Mouse (Mus musculus) limb, embryonic 13.5 days (tissue): ENCODE measurements around the gene Btbd6. TPM values are rescaled to one million over a fixed set of nuclear protein-coding genes. Genes with fewer than 3 reads are reported as not detected.

Experiments
- ATAC-seq: fragments of 200-750 bp; cut with Nextera tagmentation; 2 replicates; pipeline ENCODE4 v1.8.0; 2017; ENCODE audit warnings: low read depth, moderate number of reproducible peaks, moderate TSS enrichment; ENCODE audit not compliant: low FRiP score
- H3K27ac ChIP-seq: fragments of 300-500 bp; sonication (generic); 2 replicates; pipeline ENCODE4 v1.5.1; 2015; ENCODE audit warnings: inconsistent platforms, mild to moderate bottlenecking, moderate library complexity
- H3K27me3 ChIP-seq: fragments of 300-500 bp; sonication (generic); 2 replicates; pipeline ENCODE4 v1.6.1; 2015; ENCODE audit warnings: mild to moderate bottlenecking, inconsistent platforms
- H3K36me3 ChIP-seq: fragments of 300-500 bp; sonication (generic); 2 replicates; pipeline ENCODE4 v1.6.1; 2015; ENCODE audit warnings: inconsistent platforms, mild to moderate bottlenecking, moderate library complexity
- H3K4me1 ChIP-seq: fragments of 300-500 bp; sonication (generic); 2 replicates; pipeline ENCODE4 v1.6.1; 2015; ENCODE audit warnings: inconsistent platforms
- H3K4me2 ChIP-seq: fragments of 300-500 bp; sonication (generic); replicated peaks from 2 replicates; pipeline ENCODE4 v1.6.1; 2015; ENCODE audit warnings: inconsistent platforms, mild to moderate bottlenecking, moderate library complexity
- H3K4me3 ChIP-seq: fragments of 300-500 bp; sonication (generic); 2 replicates; pipeline ENCODE4 v1.5.1; 2015; ENCODE audit warnings: moderate library complexity, mild to moderate bottlenecking, inconsistent platforms
- H3K9ac ChIP-seq: fragments of 300-500 bp; sonication (generic); 2 replicates; pipeline ENCODE4 v1.6.1; 2015; ENCODE audit warnings: mild to moderate bottlenecking, inconsistent platforms
- H3K9me3 ChIP-seq: fragments of 300-500 bp; sonication (generic); 2 replicates; pipeline ENCODE4 v1.6.1; 2016; ENCODE audit warnings: inconsistent platforms
- WGBS: fragments of 180-500 bp; shearing (Covaris S2); methylation state at CpG from one replicate; pipeline ENCODE4 v1.1.7; 2015; 5-methylcytosine and 5-hydroxymethylcytosine counted together
- polyA plus RNA-seq: library from polyadenylated mRNA; unstranded; fragments of >200 nt; fragmentation: Nextera tagmentation; extraction: Ambion mirVana; gene quantifications from 2 replicates; pipeline ENCODE4 v1.2.1, GENCODE M21; 2015

Gene Btbd6
- polyA plus RNA-seq, 1 experiment from 2014 or later: 27.5 TPM

DNA sequence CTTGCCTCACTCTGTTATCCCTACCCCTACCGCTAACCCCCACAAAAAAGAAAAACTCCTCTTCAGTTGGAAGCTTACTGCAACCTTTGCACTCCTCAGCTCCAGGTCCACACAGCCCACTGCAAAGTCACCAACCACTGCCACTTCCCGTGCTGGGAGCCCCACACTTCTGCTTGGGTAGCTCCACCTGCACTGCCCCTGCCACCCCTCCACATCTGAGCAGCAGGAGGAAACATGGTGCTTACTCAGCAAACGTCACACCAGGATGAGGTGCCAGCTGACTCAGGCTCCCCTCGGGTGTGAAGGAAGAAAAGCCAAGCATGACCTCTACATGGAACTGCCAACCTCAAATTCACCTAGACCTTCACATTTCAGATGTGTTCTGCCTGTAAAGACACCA lies 17.9 kb downstream of the Btbd6 start:
- Histone ChIP-seq H3K9me3 (no peaks in the 10 kb centered on the region), H3K4me1 (peaks cover 13% of the 10 kb centered on the region), H3K27ac (no peak overlapping the region), H3K9ac (no peak overlapping the region), H3K4me2 (no peak overlapping the region), H3K4me3 (no peak overlapping the region), H3K36me3 (peaks cover 47% of the 10 kb centered on the region), H3K27me3 (no peaks in the 10 kb centered on the region)
- no peak for ATAC-seq
- WGBS: 68% methylated on average over 4 of the region's 4 CpGs

GRCm38 (mm10) chr12:112999569-113000293 lies 23.4 kb downstream of the Btbd6 start:
- Histone ChIP-seq H3K36me3 (peaks cover 18% of the 10 kb centered on the region), H3K9me3 (no peaks in the 10 kb centered on the region), H3K4me1 (peaks cover 27% of the 10 kb centered on the region), H3K9ac (peak overlapping the region; percentile 97), H3K4me3 (peak overlapping the region; percentile 84), H3K4me2 (peak overlapping the region; percentile 86), H3K27ac (peak overlapping the region; percentile 92), H3K27me3 (no peaks in the 10 kb centered on the region)
- ATAC-seq: no peak
- WGBS: under 1% methylated on average over 56 of the region's 56 CpGs

GRCm38 (mm10) chr12:113000294-113001132 lies 24.2 kb downstream of the Btbd6 start, which contains the start of gene Brf1:
Gene Brf1 (minus strand): TSS chr12:113000704.
- H3K4me2 ChIP-seq: peak within 1 kb of the TSS; percentile 86
- peak within 1 kb of the TSS; percentile 93 for H3K27ac ChIP-seq
- under 1% methylated on average over 94 of the region's 96 CpGs for WGBS
- peaks cover 27% of the 10 kb centered on the region for H3K4me1 ChIP-seq
- H3K36me3 ChIP-seq: peaks cover 14% of the 10 kb centered on the region
- ATAC-seq: peak; percentile 97
- H3K27me3 ChIP-seq: no peaks in the 10 kb centered on the region
- H3K9ac ChIP-seq: peak within 1 kb of the TSS; percentile 97
- no peaks in the 10 kb centered on the region for H3K9me3 ChIP-seq
- H3K4me3 ChIP-seq: peak within 1 kb of the TSS; percentile 84

GRCm38 (mm10) chr12:113001133-113001474 lies 24.8 kb downstream of the Btbd6 start:
- Histone ChIP-seq H3K27ac (peak overlapping the region; percentile 93), H3K4me3 (peak overlapping the region; percentile 84), H3K4me1 (peaks cover 27% of the 10 kb centered on the region), H3K27me3 (no peaks in the 10 kb centered on the region), H3K4me2 (peak overlapping the region; percentile 86), H3K9me3 (no peaks in the 10 kb centered on the region), H3K36me3 (peaks cover 8% of the 10 kb centered on the region), H3K9ac (peak overlapping the region; percentile 72)
- no peak for ATAC-seq
- WGBS: 5% methylated on average over 5 of the region's 5 CpGs

GRCm38 (mm10) chr12:113002667-113003066 lies 26.4 kb downstream of the Btbd6 start:
- Histone ChIP-seq H3K4me2 (no peak overlapping the region), H3K4me3 (no peak overlapping the region), H3K4me1 (peaks cover 27% of the 10 kb centered on the region), H3K27me3 (no peaks in the 10 kb centered on the region), H3K36me3 (no peaks in the 10 kb centered on the region), H3K9ac (no peak overlapping the region), H3K9me3 (no peaks in the 10 kb centered on the region), H3K27ac (no peak overlapping the region)
- no peak for ATAC-seq
- 40% methylated on average over 2 of the region's 2 CpGs for WGBS

DNA sequence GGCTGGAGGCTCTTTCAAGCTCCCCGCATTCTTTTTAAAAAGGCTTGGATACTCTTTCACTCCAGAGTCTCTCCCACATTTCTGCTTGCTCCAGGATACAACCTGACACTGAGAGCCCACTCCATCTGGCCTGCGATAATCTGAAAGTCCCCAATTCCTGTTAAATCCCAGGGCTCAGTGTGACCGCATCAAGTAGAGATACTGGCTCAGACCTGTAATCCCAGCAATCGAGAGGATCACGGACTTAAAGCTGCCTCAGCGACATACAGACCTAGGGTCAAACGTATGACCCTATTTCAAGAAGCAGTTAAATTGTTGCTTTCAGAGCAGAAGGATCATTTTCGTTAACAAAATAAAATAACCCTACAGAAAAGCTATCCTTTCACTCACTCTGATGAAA lies 27.7 kb downstream of the Btbd6 start:
- no peak for ATAC-seq
- Histone ChIP-seq H3K4me1 (peaks cover 16% of the 10 kb centered on the region), H3K27me3 (no peaks in the 10 kb centered on the region), H3K4me2 (no peak overlapping the region), H3K9ac (no peak overlapping the region), H3K9me3 (no peaks in the 10 kb centered on the region), H3K36me3 (no peaks in the 10 kb centered on the region), H3K27ac (no peak overlapping the region), H3K4me3 (no peak overlapping the region)
- WGBS: 74% methylated on average over 8 of the region's 8 CpGs

- Histone ChIP-seq H3K27ac (no peak overlapping the region), H3K9ac (no peak overlapping the region), H3K27me3 (no peaks in the 10 kb centered on the region), H3K4me3 (no peak overlapping the region), H3K4me1 (peaks cover 9% of the 10 kb centered on the region; the same call in 1 of the 2 replicates), H3K9me3 (no peaks in the 10 kb centered on the region), H3K36me3 (no peaks in the 10 kb centered on the region), H3K4me2 (no peak overlapping the region)
- no peak for ATAC-seq
- WGBS: 27% methylated on average over 4 of the region's 4 CpGs
Measured at GRCm38 (mm10) chr12:113004993-113005392, 28.7 kb downstream of the Btbd6 start.

- Histone ChIP-seq H3K27ac (no peak overlapping the region), H3K4me1 (peaks cover 31% of the 10 kb centered on the region), H3K4me3 (no peak overlapping the region), H3K9ac (no peak overlapping the region), H3K27me3 (no peaks in the 10 kb centered on the region), H3K36me3 (no peaks in the 10 kb centered on the region), H3K4me2 (no peak overlapping the region), H3K9me3 (no peaks in the 10 kb centered on the region)
- ATAC-seq: no peak
- WGBS: 89% methylated on average over 6 of the region's 6 CpGs
Measured at GRCm38 (mm10) chr12:113011702-113012360, 35.5 kb downstream of the Btbd6 start.

DNA sequence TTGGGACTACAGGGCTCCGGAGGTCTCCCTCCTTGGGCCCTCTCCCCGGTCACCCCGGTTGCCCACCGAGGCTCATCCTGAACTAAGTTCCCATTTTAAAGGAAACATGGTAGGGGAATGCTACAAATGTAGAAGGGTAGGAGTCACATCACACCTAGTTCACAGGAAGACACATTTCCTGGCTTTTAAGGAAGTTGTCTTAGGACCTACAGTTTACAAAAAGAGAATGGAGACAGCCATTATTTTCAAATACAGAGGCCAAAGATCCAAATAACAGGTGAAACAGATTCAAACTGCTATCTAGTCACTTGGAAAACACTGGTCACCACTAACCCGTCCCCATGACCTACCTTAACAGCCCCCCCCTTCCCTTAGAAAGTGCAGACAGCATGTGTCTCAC lies 36.2 kb downstream of the Btbd6 start:
- Histone ChIP-seq H3K4me2 (no peak overlapping the region), H3K27ac (peak overlapping the region; percentile 88), H3K4me1 (peaks cover 35% of the 10 kb centered on the region), H3K4me3 (no peak overlapping the region), H3K36me3 (no peaks in the 10 kb centered on the region), H3K9me3 (no peaks in the 10 kb centered on the region), H3K27me3 (no peaks in the 10 kb centered on the region), H3K9ac (peak overlapping the region; percentile 80)
- ATAC-seq: no peak
- 93% methylated on average over 5 of the region's 5 CpGs for WGBS

- no peaks in the 10 kb centered on the region for H3K27me3 ChIP-seq
- H3K9me3 ChIP-seq: no peaks in the 10 kb centered on the region
- 56% methylated on average over 3 of the region's 3 CpGs for whole genome bisulfite sequencing
- H3K36me3 ChIP-seq: no peaks in the 10 kb centered on the region
- peak overlapping the region; percentile 66 for H3K4me2 ChIP-seq
- H3K27ac ChIP-seq: peak overlapping the region; percentile 88
- H3K4me3 ChIP-seq: peak overlapping the region; percentile 95
- no peak for ATAC-seq
- peak overlapping the region; percentile 80 for H3K9ac ChIP-seq
- peaks cover 37% of the 10 kb centered on the region for H3K4me1 ChIP-seq
Measured at GRCm38 (mm10) chr12:113013021-113013491, 36.8 kb downstream of the Btbd6 start.

- H3K4me2 ChIP-seq: peak within 1 kb of the TSS; percentile 92
- 5% methylated on average over 50 of the region's 85 CpGs for WGBS
- H3K9me3 ChIP-seq: no peaks in the 10 kb centered on the region
- H3K4me1 ChIP-seq: peaks cover 37% of the 10 kb centered on the region
- no peaks in the 10 kb centered on the region for H3K27me3 ChIP-seq
- ATAC-seq: peak; percentile 93
- peak within 1 kb of the TSS; percentile 90 for H3K9ac ChIP-seq
- peak within 1 kb of the TSS; percentile 95 for H3K4me3 ChIP-seq
- H3K36me3 ChIP-seq: no peaks in the 10 kb centered on the region
- H3K27ac ChIP-seq: peak within 1 kb of the TSS; percentile 88
Measured at GRCm38 (mm10) chr12:113013604-113014558, 37.6 kb downstream of the Btbd6 start, which contains the start of gene Pacs2. Gene Pacs2 (plus strand): TSS chr12:113014508.
